Mouse (Mus musculus): ENCODE results near the gene Zfp978.
"Not testable (repeated sequence)": the region's sequence is repeated elsewhere in the genome, so short reads cannot be mapped to it uniquely, and the experiment has no call there.

DNA sequence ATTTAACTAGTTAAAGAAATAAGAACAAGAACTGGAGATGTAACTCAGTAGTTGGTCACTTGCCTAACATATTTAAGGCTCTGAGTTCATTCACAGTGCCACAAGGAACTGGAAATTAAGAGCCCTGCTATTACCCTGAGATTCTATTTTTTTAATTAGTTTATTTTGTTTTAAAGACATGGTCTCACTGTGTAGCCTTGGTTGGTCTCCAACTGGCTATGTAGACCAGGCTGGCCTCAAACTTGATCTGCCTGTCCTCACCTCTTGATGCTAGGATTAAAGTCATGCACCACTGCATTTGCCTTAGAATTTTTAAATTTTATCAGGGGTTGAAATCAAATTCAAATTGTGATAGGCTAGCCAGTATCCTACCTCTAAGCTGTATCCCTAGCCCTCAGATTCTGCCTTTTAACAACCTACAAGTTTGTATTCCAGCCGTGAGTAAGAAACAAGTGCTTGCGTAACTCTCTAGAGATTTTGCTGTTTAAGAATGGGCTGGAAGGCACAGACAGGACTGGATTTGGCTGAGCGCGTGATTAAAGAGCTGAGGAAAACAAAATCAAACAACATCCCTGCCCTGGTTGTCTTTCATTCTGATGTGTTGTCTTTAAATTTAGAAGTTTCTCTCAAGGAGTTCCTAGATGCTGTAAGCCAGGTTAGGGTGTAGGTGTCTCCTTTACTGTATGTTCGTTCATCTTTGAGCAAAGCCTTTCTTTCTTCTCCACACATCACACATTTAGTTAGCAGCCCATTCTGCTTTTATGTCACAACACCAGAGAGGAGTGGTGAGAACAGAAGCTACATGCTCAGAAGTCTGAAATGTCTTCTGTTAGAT lies 58.9 kb downstream of the Zfp978 start:
- TF ChIP-seq CTCF, POLR2A (IDR thresholded peaks at IDR 0.05; ENCODE audit: extremely low read depth, insufficient read depth, low read length): not testable (repeated sequence)

Measured in cortical plate, adult 2 months (tissue).